Mouse (Mus musculus): Measurements from ENCODE around the gene Defb7. TPM values are rescaled to one million over a fixed set of nuclear protein-coding genes. Genes with fewer than 3 reads are reported as not detected.

Gene Defb7
- total RNA-seq (2015; ENCODE audit: low replicate concordance) (not detected in 2 replicates), total RNA-seq (2017; ENCODE audit: low replicate concordance) (not detected in 2 replicates)

- no peak for ATAC-seq (replicated peaks; ENCODE audit: low FRiP score, poor library complexity, severe bottlenecking)
Observed at GRCm38 (mm10) chr8:19494797-19495196, at the start of gene Defb7. Gene Defb7, plus strand, starts transcription at chr8:19495097.

- no peak for ATAC-seq (replicated peaks; ENCODE audit: low FRiP score, poor library complexity, severe bottlenecking)
Observed at GRCm38 (mm10) chr8:19446378-19446777, 48.5 kb upstream of the Defb7 start.

- ATAC-seq (replicated peaks; ENCODE audit: low FRiP score, poor library complexity, severe bottlenecking): no peak
Observed at GRCm38 (mm10) chr8:19461355-19461754, 33.5 kb upstream of the Defb7 start.

- ATAC-seq (replicated peaks; ENCODE audit: low FRiP score, poor library complexity, severe bottlenecking): no peak
Observed at GRCm38 (mm10) chr8:19469026-19469425, 25.9 kb upstream of the Defb7 start.

DNA sequence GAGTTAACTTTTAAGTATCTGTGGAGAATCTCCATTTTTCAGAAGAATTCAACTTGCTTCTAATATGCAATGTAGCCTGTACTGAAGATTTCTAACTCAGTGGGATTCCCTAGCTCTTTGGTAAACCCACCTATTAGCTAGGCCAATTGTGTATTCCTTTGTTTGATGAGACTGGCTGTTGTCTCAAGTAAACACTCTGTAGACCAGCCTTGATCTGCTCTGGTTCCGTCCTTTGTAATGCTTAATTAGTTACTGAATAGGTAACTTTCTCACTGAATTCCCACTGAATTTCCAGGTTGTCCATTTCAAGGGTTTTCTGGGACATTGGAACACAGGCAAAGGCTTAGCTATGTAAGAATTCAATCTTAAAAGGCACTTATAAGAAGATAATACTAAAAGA is 5.6 kb downstream of the Defb7 start:
- no peak for ATAC-seq (replicated peaks; ENCODE audit: low FRiP score, poor library complexity, severe bottlenecking)

DNA sequence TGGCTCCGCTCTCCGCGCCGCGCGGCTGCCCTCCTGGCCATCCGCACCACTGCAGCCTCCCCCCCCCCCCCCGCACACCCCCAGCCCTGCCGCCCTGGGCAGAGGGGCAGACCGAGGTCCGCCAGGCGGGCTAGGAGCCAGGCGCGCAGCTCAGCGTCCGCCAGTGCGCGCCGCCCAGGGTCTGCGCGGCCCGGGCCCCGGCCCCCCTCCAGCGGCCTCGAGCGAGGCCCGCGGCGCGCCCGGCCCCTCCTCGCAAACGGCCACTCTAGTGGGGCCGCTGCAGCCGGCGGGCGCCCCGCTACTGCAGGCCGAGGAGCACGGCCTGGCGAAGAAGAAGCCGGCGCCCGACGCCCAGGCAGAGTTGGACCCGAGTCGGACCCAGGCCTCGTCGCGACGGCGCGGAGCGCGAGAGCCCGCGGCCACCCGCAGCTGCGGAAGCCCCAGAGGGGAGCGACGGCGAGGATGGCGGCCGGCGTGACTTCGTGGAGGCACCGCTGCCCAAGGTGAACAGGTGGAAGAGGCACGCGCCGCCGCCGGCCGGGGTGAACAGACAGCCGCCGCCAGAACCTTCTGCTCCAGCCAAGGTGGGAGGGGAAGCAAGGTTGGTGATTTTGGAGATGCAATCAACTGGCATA is 40.4 kb downstream of the Defb7 start:
- ATAC-seq (replicated peaks; ENCODE audit: low FRiP score, poor library complexity, severe bottlenecking): no peak

DNA sequence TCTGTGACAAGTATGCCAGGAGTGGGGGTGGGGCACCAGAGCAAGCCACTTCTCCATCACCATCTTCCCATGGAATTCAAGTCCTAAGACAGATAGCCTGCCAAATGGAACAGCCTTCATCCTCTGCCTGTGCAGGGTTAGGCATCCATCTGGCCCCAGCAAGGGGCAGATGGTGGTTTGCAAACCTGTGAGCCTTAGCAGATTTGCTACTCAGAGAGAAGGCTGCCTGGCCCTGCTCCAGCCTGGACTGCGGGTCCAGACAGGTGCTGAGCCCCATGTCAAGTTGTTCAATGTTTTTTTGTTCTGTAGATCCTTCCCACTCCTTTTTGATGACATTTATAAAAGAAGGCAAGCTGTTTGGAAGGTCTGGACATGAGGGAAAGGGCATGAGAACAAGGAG is 45.5 kb downstream of the Defb7 start:
- ATAC-seq (replicated peaks; ENCODE audit: low FRiP score, poor library complexity, severe bottlenecking): no peak

Other genes starting within 250 kb of the Defb7 start
- gene Defb5, start 247.5 kb upstream of the Defb7 start, total RNA-seq (2015; ENCODE audit: low replicate concordance): not detected in 2 replicates
- not detected in 2 replicates for gene Defb5, start 247.5 kb upstream of the Defb7 start, total RNA-seq (2017; ENCODE audit: low replicate concordance)
- not detected in 2 replicates for gene Defb3, start 201.7 kb upstream of the Defb7 start, total RNA-seq (2015; ENCODE audit: low replicate concordance)
- gene Defb3, start 201.7 kb upstream of the Defb7 start, total RNA-seq (2017; ENCODE audit: low replicate concordance): not detected in 2 replicates
- gene Defb8, start 47.5 kb upstream of the Defb7 start, total RNA-seq (2015; ENCODE audit: low replicate concordance): not detected in 2 replicates
- not detected in 2 replicates for gene Defb8, start 47.5 kb upstream of the Defb7 start, total RNA-seq (2017; ENCODE audit: low replicate concordance)
- not detected in 2 replicates for gene 4930467E23Rik, start 234.5 kb downstream of the Defb7 start, total RNA-seq (2015; ENCODE audit: low replicate concordance)
- gene 4930467E23Rik, start 234.5 kb downstream of the Defb7 start, total RNA-seq (2017; ENCODE audit: low replicate concordance): not detected in 2 replicates